Mouse (Mus musculus) E14TG2a.4 (cell line): Measurements from ENCODE around the gene Tpk1.

Source experiments
- CTCF ChIP-seq: conservative IDR thresholded peaks from 2 replicates; pipeline ENCODE4 v1.5.1; 2014; ENCODE audit warnings: low read length
- NANOG ChIP-seq: IDR thresholded peaks from 2 replicates; pipeline ENCODE4 v1.6.1; 2014; ENCODE audit warnings: borderline replicate concordance, low read length, mixed read lengths

DNA sequence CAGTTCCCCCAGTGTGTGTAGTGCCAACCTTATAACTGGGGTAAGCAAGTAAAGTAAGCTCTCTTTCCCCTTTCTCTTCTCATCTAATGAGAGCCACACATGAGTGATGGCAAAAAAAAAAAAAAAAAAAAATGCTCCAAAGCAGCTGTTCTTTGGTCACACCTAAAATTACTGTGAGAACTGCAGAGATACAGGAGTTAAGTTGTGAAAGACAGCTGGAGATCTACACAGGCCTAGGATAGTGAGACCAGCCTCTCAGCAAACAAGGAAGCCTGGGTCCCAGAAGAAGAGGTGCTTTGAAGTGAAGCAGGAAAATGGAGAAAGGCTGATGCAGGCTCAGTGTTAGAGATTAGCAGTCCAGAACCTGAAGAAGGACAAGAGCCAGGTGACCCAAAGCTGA is 353.5 kb downstream of the Tpk1 start:
- no peak for TF ChIP-seq CTCF
- no peak for TF ChIP-seq NANOG
